Mouse (Mus musculus): ENCODE measurements around the gene Olfr862. TPM values are rescaled to one million over a fixed set of nuclear protein-coding genes. Genes with fewer than 3 reads are reported as not detected.

Olfr862 gene
- not detected in 2 replicates for polyA plus RNA-seq (2015; fragmentation: Nextera tagmentation; extraction: Ambion mirVana)

DNA sequence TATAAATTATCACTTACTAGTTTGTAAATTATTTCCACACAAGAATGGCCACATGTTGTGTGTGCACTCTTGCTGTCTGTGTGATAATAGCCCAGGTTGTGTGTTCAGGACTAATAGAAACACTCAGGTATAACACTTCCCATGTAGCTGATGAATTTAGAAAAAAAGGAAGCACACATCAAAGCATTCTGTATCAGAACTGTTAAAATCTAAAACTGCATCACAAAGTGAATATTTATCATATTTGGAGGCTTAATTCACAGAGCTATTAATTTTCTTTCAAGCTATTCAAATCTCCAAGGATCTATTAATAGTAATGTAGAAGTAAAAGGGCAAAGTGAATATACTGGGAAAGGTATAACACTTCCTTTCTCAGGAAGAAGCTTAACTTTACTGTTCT, at the start of gene Olfr862:
Gene Olfr862 (minus strand): TSS at position 101 of the 400 bp plus-strand sequence.
- Histone ChIP-seq H3K36me3 (ENCODE audit: insufficient read depth, low read length) (no peaks in the 10 kb centered on the region), H3K4me1 (ENCODE audit: insufficient read depth, low read depth, low read length) (no peaks in the 10 kb centered on the region), H3K9me3 (ENCODE audit: low read length) (peaks cover 3% of the 10 kb centered on the region; the same call in 1 of the 2 replicates), H3K9ac (replicated peaks; ENCODE audit: low read depth) (no peak within 1 kb of the TSS), H3K27me3 (replicated peaks; ENCODE audit: insufficient read depth, low read length) (no peaks in the 10 kb centered on the region), H3K4me3 (ENCODE audit: low read depth, low read length) (no peak within 1 kb of the TSS), H3K4me2 (replicated peaks; ENCODE audit: low read depth, low read length) (no peak within 1 kb of the TSS), H3K27ac (ENCODE audit: low read length) (no peak within 1 kb of the TSS)
- ATAC-seq (no peak), DNase-seq (ENCODE audit: low spot score) (no peak)
- TF ChIP-seq EP300 (IDR thresholded peaks at IDR 0.05) (no peak), CTCF (IDR thresholded peaks at IDR 0.05) (no peak)

- Histone ChIP-seq H3K4me3 (ENCODE audit: low read depth, low read length) (no peak within 1 kb of the TSS), H3K9ac (replicated peaks; ENCODE audit: low read depth) (no peak within 1 kb of the TSS), H3K9me3 (ENCODE audit: low read length) (no peaks in the 10 kb centered on the region), H3K27ac (ENCODE audit: low read length) (no peak within 1 kb of the TSS), H3K27me3 (replicated peaks; ENCODE audit: insufficient read depth, low read length) (no peaks in the 10 kb centered on the region), H3K4me2 (replicated peaks; ENCODE audit: low read depth, low read length) (no peak within 1 kb of the TSS), H3K4me1 (ENCODE audit: insufficient read depth, low read depth, low read length) (no peaks in the 10 kb centered on the region), H3K36me3 (ENCODE audit: insufficient read depth, low read length) (no peaks in the 10 kb centered on the region)
- no peak for DNase-seq (ENCODE audit: low spot score)
- WGBS = 79% methylated on average over 2 of the region's 2 CpGs
- TF ChIP-seq EP300 (IDR thresholded peaks at IDR 0.05) (no peak), CTCF (IDR thresholded peaks at IDR 0.05) (no peak)
- no peak for ATAC-seq
Observed at GRCm38 (mm10) chr9:19916565-19916964, 28.8 kb upstream of the Olfr862 start, which contains the start of gene Olfr77. Gene Olfr77 (plus strand): TSS chr9:19916865.

DNA sequence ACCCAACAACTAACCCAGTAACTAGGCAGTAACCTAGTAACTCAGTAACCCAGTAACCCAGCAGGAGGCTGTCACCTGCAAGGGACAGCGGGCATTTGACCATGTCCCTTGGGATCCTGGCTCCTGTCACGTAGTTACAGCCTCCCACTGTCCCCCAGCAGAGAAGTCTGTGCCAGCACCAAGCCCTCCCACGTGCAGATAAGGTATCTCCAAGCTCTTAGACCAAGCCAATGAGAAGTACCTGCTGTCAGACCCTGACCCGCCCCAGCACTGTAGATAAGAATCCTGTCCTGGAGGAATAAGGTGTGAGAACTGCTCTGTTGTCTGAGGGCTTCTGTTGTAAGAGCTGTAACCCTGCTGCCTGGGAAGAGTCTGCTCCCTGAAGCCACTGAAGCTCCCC, 23.4 kb upstream of the Olfr862 start:
- TF ChIP-seq CTCF (IDR thresholded peaks at IDR 0.05) (no peak), EP300 (IDR thresholded peaks at IDR 0.05) (no peak)
- no peaks in the 10 kb centered on the region for H3K36me3 ChIP-seq (ENCODE audit: insufficient read depth, low read length)
- ATAC-seq (no peak), DNase-seq (ENCODE audit: low spot score) (no peak)
- H3K4me1 ChIP-seq (ENCODE audit: insufficient read depth, low read depth, low read length) = no peaks in the 10 kb centered on the region
- H3K4me3 ChIP-seq (ENCODE audit: low read depth, low read length) = no peak overlapping the region
- H3K4me2 ChIP-seq (replicated peaks; ENCODE audit: low read depth, low read length) = no peak overlapping the region
- no peak overlapping the region for H3K27ac ChIP-seq (ENCODE audit: low read length)
- H3K27me3 ChIP-seq (replicated peaks; ENCODE audit: insufficient read depth, low read length) = no peaks in the 10 kb centered on the region
- WGBS = 53% methylated on average over 4 of the region's 4 CpGs
- no peak overlapping the region for H3K9ac ChIP-seq (replicated peaks; ENCODE audit: low read depth)
- H3K9me3 ChIP-seq (ENCODE audit: low read length) = no peaks in the 10 kb centered on the region

GRCm38 (mm10) chr9:19849647-19850046, 38.2 kb downstream of the Olfr862 start, which contains the start of gene Olfr860:
Gene Olfr860 (minus strand): TSS chr9:19849747.
- TF ChIP-seq CTCF (IDR thresholded peaks at IDR 0.05) (no peak), EP300 (IDR thresholded peaks at IDR 0.05) (no peak)
- no peak within 1 kb of the TSS for H3K4me2 ChIP-seq (replicated peaks; ENCODE audit: low read depth, low read length)
- DNase-seq (ENCODE audit: low spot score) = no peak
- no peak within 1 kb of the TSS for H3K9ac ChIP-seq (replicated peaks; ENCODE audit: low read depth)
- ATAC-seq = no peak
- WGBS = 69% methylated on average over 1 of the region's 1 CpGs
- no peaks in the 10 kb centered on the region for H3K4me1 ChIP-seq (ENCODE audit: insufficient read depth, low read depth, low read length)
- H3K27ac ChIP-seq (ENCODE audit: low read length) = no peak within 1 kb of the TSS
- H3K36me3 ChIP-seq (ENCODE audit: insufficient read depth, low read length) = no peaks in the 10 kb centered on the region
- H3K4me3 ChIP-seq (ENCODE audit: low read depth, low read length) = no peak within 1 kb of the TSS
- H3K27me3 ChIP-seq (replicated peaks; ENCODE audit: insufficient read depth, low read length) = no peaks in the 10 kb centered on the region
- H3K9me3 ChIP-seq (ENCODE audit: low read length) = no peaks in the 10 kb centered on the region

Other genes starting within 250 kb of the Olfr862 start
- gene Olfr857, start 178.6 kb downstream of the Olfr862 start, polyA plus RNA-seq (2015; fragmentation: Nextera tagmentation; extraction: Ambion mirVana) = not detected in 2 replicates
- gene Olfr58, start 107.7 kb downstream of the Olfr862 start, polyA plus RNA-seq (2015; fragmentation: Nextera tagmentation; extraction: Ambion mirVana) = not detected in 2 replicates
- gene Olfr859, start 83.1 kb downstream of the Olfr862 start, polyA plus RNA-seq (2015; fragmentation: Nextera tagmentation; extraction: Ambion mirVana) = not detected in 2 replicates
- gene Olfr860, start 38.3 kb downstream of the Olfr862 start, polyA plus RNA-seq (2015; fragmentation: Nextera tagmentation; extraction: Ambion mirVana) = not detected in 2 replicates
- 0.19 and 0.23 TPM in 2 replicates for gene Olfr77, start 28.9 kb upstream of the Olfr862 start, polyA plus RNA-seq (2015; fragmentation: Nextera tagmentation; extraction: Ambion mirVana)
- gene Olfr866, start 140.0 kb upstream of the Olfr862 start, polyA plus RNA-seq (2015; fragmentation: Nextera tagmentation; extraction: Ambion mirVana) = not detected in 2 replicates
- gene Olfr867, start 169.6 kb upstream of the Olfr862 start, polyA plus RNA-seq (2015; fragmentation: Nextera tagmentation; extraction: Ambion mirVana) = not detected in 2 replicates
- gene Olfr868, start 210.6 kb upstream of the Olfr862 start, polyA plus RNA-seq (2015; fragmentation: Nextera tagmentation; extraction: Ambion mirVana) = not detected in 2 replicates
- gene Olfr869, start 241.0 kb upstream of the Olfr862 start, polyA plus RNA-seq (2015; fragmentation: Nextera tagmentation; extraction: Ambion mirVana) = not detected in 2 replicates